Mouse (Mus musculus) cortical plate, adult 2 months (tissue): ENCODE data around the gene Lgr6. TPM values are rescaled to one million over a fixed set of nuclear protein-coding genes. Genes with fewer than 3 reads are reported as not detected.

ENCODE experiments used
- H3K27ac ChIP-seq: fragments of 200-500 bp; 2 replicates; pipeline ENCODE4 v1.5.1; 2012; ENCODE audit warnings: low read length, control low read depth, inconsistent platforms; ENCODE audit not compliant: insufficient read depth
- H3K4me1 ChIP-seq: fragments of 200-500 bp; 2 replicates; pipeline ENCODE4 v1.6.1; 2011; ENCODE audit warnings: low read length; ENCODE audit not compliant: control insufficient read depth, insufficient read depth
- H3K4me3 ChIP-seq: fragments of 200-500 bp; 2 replicates; pipeline ENCODE4 v1.5.1; 2011; ENCODE audit warnings: mild to moderate bottlenecking, low read length, control low read depth; ENCODE audit not compliant: insufficient read depth
- CTCF ChIP-seq: fragments of 200-500 bp; IDR thresholded peaks from 2 replicates; pipeline ENCODE4 v1.5.1; 2011; ENCODE audit warnings: mild to moderate bottlenecking, control low read depth, low read length; ENCODE audit not compliant: insufficient read depth; ENCODE audit errors: extremely low read depth
- POLR2A ChIP-seq: fragments of 200-500 bp; IDR thresholded peaks from 2 replicates; pipeline ENCODE4 v1.6.1; 2011; ENCODE audit warnings: mild to moderate bottlenecking, low read length, control low read depth; ENCODE audit not compliant: insufficient read depth; ENCODE audit errors: extremely low read depth
- polyA plus RNA-seq: library from polyadenylated mRNA; depleted of rRNA; stranded (reverse); fragments of >200 nt; gene quantifications from 2 replicates; pipeline ENCODE4 v1.2.3, GENCODE M21; 2012

Lgr6 gene
- polyA plus RNA-seq, 1 experiment: 1.5 TPM

DNA sequence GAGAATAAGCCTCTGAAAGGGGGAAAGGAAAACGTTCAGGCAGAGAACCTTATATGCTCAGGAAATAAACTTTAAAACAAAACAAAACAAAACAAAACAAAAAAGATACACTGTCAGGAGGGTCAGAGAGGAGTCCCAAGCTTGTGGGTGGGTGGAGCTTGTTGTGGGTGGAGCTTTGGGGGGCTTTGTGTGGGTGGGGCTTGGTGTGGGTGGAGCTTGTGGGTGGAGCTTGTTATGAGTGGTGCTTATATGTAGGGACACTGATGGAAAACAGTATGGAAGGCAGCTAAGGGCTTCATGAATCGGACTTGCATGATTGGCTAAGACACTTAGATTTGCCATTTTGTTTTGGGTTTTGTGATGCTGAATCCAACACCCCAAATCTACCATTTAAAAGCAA is 34.8 kb upstream of the Lgr6 start:
- Histone ChIP-seq H3K4me3 (no peak overlapping the region), H3K27ac (no peak overlapping the region), H3K4me1 (no peaks in the 10 kb centered on the region)
- TF ChIP-seq CTCF (no peak), POLR2A (no peak)

DNA sequence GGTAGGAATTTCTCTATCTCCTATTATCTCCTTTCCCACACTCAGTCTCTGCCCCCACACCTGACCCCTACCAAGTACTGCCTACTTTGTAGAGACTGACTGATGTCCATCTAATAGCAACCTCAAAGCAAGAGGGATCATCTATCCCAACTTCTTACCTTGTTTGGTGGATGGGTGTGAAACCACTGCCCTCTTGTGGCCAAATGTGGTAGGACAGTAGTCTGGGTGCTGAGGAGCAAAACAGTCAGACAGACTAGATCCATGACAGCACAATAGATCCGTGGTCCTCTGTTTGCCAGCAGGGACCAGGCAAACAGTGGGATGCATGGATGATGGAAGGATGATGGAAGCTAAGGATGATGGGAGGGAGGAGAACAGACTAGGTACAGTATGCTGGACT is 31.4 kb upstream of the Lgr6 start:
- Histone ChIP-seq H3K27ac (no peak overlapping the region), H3K4me3 (no peak overlapping the region)

DNA sequence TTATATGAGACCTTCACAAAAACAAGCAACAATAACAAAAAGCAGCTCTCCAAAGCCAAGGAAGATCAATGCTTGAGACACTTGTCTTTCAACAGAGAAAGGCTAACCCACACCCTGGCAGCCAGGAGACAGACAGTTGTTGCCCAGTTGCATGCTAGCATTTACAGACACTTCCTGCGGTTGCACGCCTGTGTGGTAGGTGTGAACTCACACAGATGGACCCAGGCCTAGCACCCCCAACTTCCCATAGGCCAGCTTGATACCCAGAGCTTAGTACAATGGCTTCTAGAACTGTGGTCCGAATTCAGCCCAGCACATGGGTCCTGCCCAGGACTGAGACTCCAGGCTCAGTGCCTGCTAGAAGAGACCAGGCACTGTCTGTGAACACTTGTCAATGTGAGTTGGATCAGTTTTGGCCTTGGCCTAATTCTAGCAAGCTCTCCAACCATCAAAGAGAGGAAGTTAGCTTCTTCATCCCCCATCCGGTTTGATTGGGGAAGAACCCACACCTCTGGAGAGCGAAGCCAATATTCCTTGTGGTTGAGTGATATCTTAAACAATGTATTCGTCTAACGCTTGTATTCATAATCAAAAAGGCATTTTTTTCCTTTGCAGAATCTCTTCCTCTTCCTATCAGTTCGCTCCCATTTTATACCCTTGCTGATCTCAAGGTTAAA is 30.2 kb upstream of the Lgr6 start:
- no peak for TF ChIP-seq CTCF
- H3K4me3 ChIP-seq: no peak overlapping the region
- H3K27ac ChIP-seq: no peak overlapping the region
- H3K4me1 ChIP-seq: no peaks in the 10 kb centered on the region

More for the DNA sequence above, 31.4 kb upstream of the Lgr6 start:
- TF ChIP-seq CTCF: peak; percentile 99
- no peak for TF ChIP-seq POLR2A
- H3K4me1 ChIP-seq: no peaks in the 10 kb centered on the region

DNA sequence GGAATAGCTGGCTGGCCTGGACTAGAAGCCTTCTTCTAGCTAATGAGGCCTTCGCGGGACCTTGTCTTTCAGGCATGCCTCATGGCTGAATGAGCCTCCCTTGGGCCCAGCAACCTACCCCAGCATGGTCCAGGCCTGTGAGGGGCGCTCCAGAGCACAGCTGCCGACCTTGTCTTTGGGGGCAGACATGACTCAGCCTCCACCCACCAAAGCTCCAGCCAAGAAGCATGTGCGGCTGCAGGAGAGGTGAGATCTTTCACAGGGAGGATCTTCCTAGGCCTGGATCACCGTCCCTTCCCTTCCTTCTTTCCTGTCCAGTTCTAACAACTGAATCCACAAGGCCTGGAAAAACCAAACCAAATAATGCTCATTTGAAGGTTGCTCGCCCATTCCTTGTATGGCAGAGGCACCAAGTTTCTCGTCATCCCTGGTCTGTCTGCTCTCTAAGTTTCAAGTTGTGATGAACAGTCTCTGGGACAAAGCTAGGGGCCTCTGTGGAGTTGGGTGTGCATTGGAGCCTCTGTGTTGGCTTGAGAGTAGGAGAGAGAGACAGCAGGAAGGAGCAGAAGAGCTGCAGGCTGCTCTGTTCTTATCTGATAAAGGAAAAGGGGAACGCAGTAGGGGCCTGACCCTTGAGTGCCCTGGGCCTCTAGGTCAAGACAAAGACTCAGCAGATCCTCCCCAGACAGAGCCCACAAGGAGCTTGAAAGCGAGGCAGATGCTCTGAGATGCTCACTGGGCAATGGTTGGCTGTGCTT is 28.8 kb upstream of the Lgr6 start:
- H3K4me1 ChIP-seq: no peaks in the 10 kb centered on the region
- no peak overlapping the region for H3K27ac ChIP-seq
- no peak overlapping the region for H3K4me3 ChIP-seq
- TF ChIP-seq CTCF: no peak
- no peak for TF ChIP-seq POLR2A

DNA sequence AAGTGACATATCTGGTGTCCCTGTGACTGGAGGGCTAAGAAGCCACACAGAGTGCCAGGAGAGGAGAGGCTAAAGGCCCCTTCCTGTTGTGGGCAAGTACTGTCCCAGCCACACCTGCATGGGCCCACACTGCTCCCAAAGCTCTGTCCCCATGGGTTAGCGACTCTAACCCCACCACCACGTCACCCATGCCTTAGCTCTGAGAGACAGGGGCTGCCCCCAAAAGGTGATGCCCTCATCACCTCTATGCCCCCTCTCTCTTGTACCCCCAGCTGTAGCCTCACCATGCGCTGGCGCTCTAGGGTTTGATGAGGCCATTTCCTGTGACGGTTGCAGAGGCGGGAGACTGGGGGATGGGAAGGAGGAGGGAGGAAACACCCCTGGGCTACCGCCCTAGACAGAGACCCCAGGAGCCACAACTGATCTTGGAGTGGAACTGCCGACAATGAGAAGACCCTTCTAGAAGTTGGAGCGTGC is 27.9 kb upstream of the Lgr6 start:
- no peak overlapping the region for H3K4me3 ChIP-seq
- no peaks in the 10 kb centered on the region for H3K4me1 ChIP-seq
- H3K27ac ChIP-seq: no peak overlapping the region
- TF ChIP-seq CTCF: no peak
- TF ChIP-seq POLR2A: no peak

DNA sequence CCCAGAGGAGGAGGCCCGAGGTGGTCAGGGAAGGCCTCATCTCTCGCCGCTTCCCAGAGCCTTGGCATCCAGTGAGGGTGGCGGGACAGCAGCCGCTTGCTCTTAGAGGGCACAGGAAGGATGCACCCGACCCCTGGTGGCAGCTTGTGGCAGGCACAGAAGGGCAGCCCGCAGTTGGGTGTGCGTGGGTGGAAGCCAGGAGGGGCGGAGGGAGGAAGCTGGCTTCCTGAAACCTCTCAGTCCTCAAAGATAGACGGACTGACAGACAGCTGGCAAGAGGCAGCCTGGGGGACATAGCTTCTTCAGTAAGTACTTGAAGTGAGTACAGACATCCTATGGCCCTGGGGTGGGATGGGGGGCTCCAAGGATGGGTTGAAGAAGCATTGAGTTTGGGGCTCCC is 27.4 kb upstream of the Lgr6 start, which contains the start of gene Ptpn7:
Gene Ptpn7 (plus strand): TSS at position 228 of the 400 bp plus-strand sequence.
- Histone ChIP-seq H3K4me1 (no peaks in the 10 kb centered on the region), H3K27ac (no peak within 1 kb of the TSS), H3K4me3 (no peak within 1 kb of the TSS)
- TF ChIP-seq POLR2A: no peak
- peak; percentile 46 for TF ChIP-seq CTCF

DNA sequence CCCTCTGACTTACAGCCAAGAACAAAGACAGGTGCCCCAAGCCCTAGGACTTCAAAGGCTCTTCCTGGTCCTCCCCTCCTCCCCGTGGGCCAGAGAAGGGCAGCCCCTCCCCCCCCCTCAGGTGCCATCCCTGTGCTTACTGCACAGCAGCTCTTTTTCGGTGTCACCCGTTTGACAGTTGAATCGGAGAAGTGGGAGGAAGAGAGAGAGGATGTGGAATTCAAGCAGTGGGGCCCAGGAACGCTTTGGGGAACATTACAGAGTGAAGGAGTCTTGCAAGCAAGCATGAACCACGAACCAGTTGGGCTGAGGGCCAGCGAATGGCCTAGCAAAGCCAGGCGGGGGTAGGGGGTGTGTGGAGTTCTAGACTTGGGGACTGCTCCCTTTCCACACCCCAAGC is 26.5 kb upstream of the Lgr6 start:
- Histone ChIP-seq H3K4me3 (no peak overlapping the region), H3K4me1 (peaks cover 3% of the 10 kb centered on the region; the same call in 1 of the 2 replicates), H3K27ac (no peak overlapping the region)
- no peak for TF ChIP-seq CTCF
- no peak for TF ChIP-seq POLR2A

DNA sequence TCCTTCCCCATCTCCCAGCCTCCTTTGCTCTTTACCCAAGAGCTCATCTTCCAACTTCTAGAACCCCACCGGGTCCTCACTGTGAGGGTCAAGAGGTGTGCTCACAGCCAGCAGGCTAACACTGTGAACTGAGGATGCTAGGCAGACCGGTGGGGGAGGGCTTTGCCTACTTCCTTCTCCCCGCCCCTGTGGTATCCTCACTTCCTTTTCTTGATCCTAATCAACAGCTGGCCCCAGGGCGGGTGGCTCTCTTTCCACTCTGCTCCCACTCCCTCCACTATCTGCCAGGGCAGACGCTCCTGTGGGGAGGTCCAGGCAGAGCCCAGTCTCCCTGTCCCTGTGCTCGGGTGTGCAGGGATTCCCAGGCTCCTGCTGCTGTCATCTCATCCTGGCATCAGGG is 26.0 kb upstream of the Lgr6 start:
- H3K27ac ChIP-seq: no peak overlapping the region
- TF ChIP-seq POLR2A (no peak), CTCF (no peak)
- no peak overlapping the region for H3K4me3 ChIP-seq
- H3K4me1 ChIP-seq: peaks cover 5% of the 10 kb centered on the region

DNA sequence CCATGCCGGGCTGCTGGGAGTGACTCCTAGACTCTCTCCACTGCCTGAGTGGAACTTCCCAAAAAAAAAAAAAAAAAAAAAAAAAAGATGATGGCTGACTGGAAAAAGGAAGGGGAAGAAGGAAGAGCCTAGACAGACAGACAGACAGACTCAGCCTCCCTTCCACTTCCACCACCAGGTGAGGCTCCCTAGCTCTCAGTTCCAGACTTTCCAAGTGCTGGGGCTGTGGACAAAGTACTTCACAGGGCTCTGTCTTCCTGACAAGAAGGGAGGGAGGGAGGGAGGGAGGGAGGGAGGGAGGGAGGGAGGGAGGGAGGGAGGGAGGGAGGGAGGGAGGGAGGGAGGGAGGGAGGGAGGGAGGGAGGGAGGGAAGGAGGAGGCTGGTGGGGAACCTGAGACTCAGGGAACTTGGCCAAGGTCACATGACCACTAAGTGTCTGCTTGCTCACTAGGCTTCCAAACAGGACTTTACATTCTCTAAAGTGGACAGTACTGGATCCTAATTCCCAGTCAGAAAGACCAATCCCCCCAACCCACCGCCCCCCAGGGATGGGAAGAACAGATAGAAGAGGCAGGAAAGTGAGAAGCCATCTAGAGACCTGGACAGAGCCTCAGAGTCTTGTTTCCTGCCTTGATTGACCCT is 25.4 kb upstream of the Lgr6 start:
- H3K27ac ChIP-seq: no peak overlapping the region
- H3K4me3 ChIP-seq: no peak overlapping the region
- H3K4me1 ChIP-seq: peaks cover 5% of the 10 kb centered on the region
- no peak for TF ChIP-seq CTCF
- TF ChIP-seq POLR2A: no peak

DNA sequence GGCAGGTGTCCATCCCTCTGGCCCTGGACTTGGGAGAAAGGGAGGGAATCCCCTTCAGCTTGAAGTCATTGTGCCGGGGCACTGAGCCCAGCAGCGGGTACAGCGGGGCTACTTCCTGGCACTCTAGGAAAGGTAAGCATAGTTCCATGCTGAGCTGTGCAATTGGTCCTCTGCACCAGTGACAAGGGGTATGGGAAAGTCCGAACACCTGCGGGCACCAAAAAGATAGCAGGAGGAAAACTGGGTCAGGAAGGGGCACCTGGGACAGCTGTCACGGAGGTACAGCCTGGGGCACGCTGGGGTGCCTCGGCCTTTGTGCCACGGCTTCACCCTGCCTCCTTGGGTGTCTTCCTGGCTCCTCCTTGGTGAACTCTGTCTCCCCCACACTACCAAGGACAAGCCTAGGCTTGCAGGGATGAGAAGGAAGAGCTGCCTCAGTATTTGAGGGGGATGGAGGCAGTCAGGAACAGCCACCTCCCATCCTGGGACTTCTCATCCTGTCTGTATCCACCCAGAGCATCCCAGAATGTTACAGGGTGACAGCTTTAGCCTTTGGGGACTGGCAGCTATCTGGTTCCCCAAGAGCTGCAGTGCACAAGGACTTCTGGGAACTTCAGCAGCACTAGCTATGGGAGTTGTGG is 24.6 kb upstream of the Lgr6 start:
- Histone ChIP-seq H3K4me3 (no peak overlapping the region), H3K4me1 (peaks cover 5% of the 10 kb centered on the region), H3K27ac (no peak overlapping the region)
- TF ChIP-seq POLR2A: no peak
- TF ChIP-seq CTCF: no peak

DNA sequence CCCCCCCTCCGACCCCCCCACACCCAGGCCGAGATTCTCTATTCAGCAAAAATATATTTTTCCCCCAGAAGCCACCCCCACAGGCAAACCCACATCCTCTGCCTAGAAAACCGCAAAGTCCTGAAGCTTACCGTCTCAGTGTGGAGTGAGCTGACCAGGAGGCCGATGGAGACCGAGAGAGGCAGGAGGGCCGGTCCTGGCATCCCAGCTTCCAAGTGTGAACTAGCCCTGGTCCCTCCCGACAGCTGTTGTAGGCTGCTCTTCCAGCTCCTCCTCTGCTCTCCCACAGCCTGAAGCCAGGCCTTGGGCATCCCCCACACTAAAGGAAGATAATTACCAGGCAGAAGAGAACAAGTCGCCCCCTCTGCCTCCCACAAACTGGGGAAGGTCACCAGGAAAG is 23.9 kb upstream of the Lgr6 start:
- Histone ChIP-seq H3K4me1 (peaks cover 5% of the 10 kb centered on the region), H3K4me3 (no peak overlapping the region), H3K27ac (no peak overlapping the region)
- TF ChIP-seq POLR2A: no peak
- TF ChIP-seq CTCF: no peak
